In genomic region chr3:108781884-108782270, GRCm38 (mm10) we compare ENCODE assay signal across 17 mouse cellular contexts. TPM values are rescaled to one million over a fixed set of nuclear protein-coding genes. Genes with fewer than 3 reads are reported as not detected.
DNase-seq lines count a peak whose midpoint lies in the region; ATAC-seq and TF ChIP-seq lines count a peak whose summit lies in the region.
"Had no signal": no experiment of that assay in that cellular context is flagged by ENCODE, and none has a peak within 500 bp of the region (broad histone marks: within the 10 kb centered on the region; RNA-seq: fewer than 3 reads in every experiment).

No protein-coding gene starts in this region.

- no peaks in the 10 kb centered on the region for H3K36me3 ChIP-seq in heart, embryonic 13.5 days
- no peaks in the 10 kb centered on the region for H3K36me3 ChIP-seq in limb, embryonic 14.5 days (ENCODE audit: control insufficient read depth, insufficient read depth, low read length)
- H3K36me3 ChIP-seq: hindbrain, embryonic 13.5 days; neural tube, embryonic 13.5 days had no signal

- WGBS in heart, embryonic 13.5 days, result 67% methylated on average over 5 of the region's 5 CpGs
- 63% methylated on average over 5 of the region's 5 CpGs for WGBS in limb, embryonic 14.5 days

- TF ChIP-seq POLR2A in limb, embryonic 14.5 days (IDR thresholded peaks at IDR 0.05; ENCODE audit: borderline replicate concordance, extremely low read depth, insufficient read depth, insufficient read length), result no peak

- ATAC-seq in heart, embryonic 13.5 days (ENCODE audit: extremely low read depth, insufficient number of reproducible peaks, low FRiP score, low TSS enrichment), result no peak
- ATAC-seq in limb, embryonic 14.5 days (ENCODE audit: low FRiP score, low read depth), result peak; percentile 42; the same call in 1 of the 2 replicates

- H3K4me2 ChIP-seq in heart, embryonic 13.5 days, result no peak overlapping the region
- no peak overlapping the region for H3K4me2 ChIP-seq in limb, embryonic 14.5 days (replicated peaks; ENCODE audit: low read depth, low read length, severe bottlenecking)
- H3K4me2 ChIP-seq: hindbrain, embryonic 13.5 days; neural tube, embryonic 13.5 days had no signal

- DNase-seq in heart, postnatal 25 days (ENCODE audit: low spot score), result no peak
- no peak for DNase-seq in layer of hippocampus, adult 2 months (ENCODE audit: low spot score in 2 of 2)
- no peak for DNase-seq in layer of hippocampus, adult 9-11 months
- peak; percentile 28 for DNase-seq in gastrocnemius, postnatal 14 days
- DNase-seq in limb, embryonic 14.5 days (ENCODE audit: low spot score), result peak; percentile 60
- DNase-seq in thymus, postnatal 25 days, result no peak
- DNase-seq: cerebellum, adult 11-12 months; thymus, postnatal 36 days had no signal

- H3K4me1 ChIP-seq in heart, embryonic 13.5 days, result peaks cover 8% of the 10 kb centered on the region
- peaks cover 24% of the 10 kb centered on the region for H3K4me1 ChIP-seq in limb, embryonic 14.5 days (ENCODE audit: control insufficient read depth, insufficient read depth, low read length)

- H3K4me3 ChIP-seq in heart, embryonic 13.5 days, result no peak overlapping the region
- no peak overlapping the region for H3K4me3 ChIP-seq in layer of hippocampus, adult 2 months
- H3K4me3 ChIP-seq in limb, embryonic 14.5 days (replicated peaks; ENCODE audit: low read length), result no peak overlapping the region
- H3K4me3 ChIP-seq: hindbrain, embryonic 13.5 days; neural tube, embryonic 13.5 days had no signal

- H3K9me3 ChIP-seq in heart, embryonic 13.5 days, result peaks cover 17% of the 10 kb centered on the region
- peaks cover 7% of the 10 kb centered on the region; the same call in 1 of the 2 replicates for H3K9me3 ChIP-seq in limb, embryonic 14.5 days (ENCODE audit: control insufficient read depth, low read length)

- H3K9ac ChIP-seq in heart, embryonic 13.5 days, result no peak overlapping the region
- no peak overlapping the region for H3K9ac ChIP-seq in limb, embryonic 14.5 days (ENCODE audit: low read depth, low read length, severe bottlenecking)
- H3K9ac ChIP-seq: hindbrain, embryonic 13.5 days; liver, embryonic 14.5 days; neural tube, embryonic 13.5 days had no signal

- peak overlapping the region; percentile 60 for H3K27ac ChIP-seq in heart, embryonic 13.5 days (replicated peaks)
- peak overlapping the region; percentile 91 for H3K27ac ChIP-seq in layer of hippocampus, adult 2 months
- H3K27ac ChIP-seq in limb, embryonic 14.5 days (replicated peaks; ENCODE audit: low read depth, low read length), result peak overlapping the region; percentile 80
- H3K27ac ChIP-seq: hindbrain, embryonic 13.5 days; liver, embryonic 14.5 days; neural tube, embryonic 13.5 days had no signal

- no peaks in the 10 kb centered on the region for H3K27me3 ChIP-seq in heart, embryonic 13.5 days (replicated peaks)
- H3K27me3 ChIP-seq in limb, embryonic 14.5 days (ENCODE audit: control insufficient read depth, insufficient read depth, low read length), result no peaks in the 10 kb centered on the region
- H3K27me3 ChIP-seq: hindbrain, embryonic 13.5 days; neural tube, embryonic 13.5 days had no signal

- intact Hi-C loops in heart, postnatal 25 days (cut with DNase I), result no loop called here
- intact Hi-C loops in gastrocnemius, postnatal 14 days (cut with DNase I; ENCODE audit: low total_unique reads), result no loop called here

- no peak for TF ChIP-seq CTCF in layer of hippocampus, adult 2 months (conservative IDR thresholded peaks at IDR 0.05)

RNA-seq across cellular contexts. Expression of gene Aknad1, which starts 42.4 kb away (rescaled TPM):
- 0.07 TPM in 1 of 2 replicates, not detected in the other for polyA plus RNA-seq in heart, embryonic 13.5 days (2015; fragmentation: Nextera tagmentation; extraction: Ambion mirVana)
- total RNA-seq in heart, postnatal 25 days (2021), result not detected
- total RNA-seq in layer of hippocampus, adult 2 months (2021), result under 1 TPM in 1 of 2 experiments, not detected in 1; 0.10 TPM
- under 1 TPM in 1 of 2 experiments, not detected in 1; 0.12 TPM for total RNA-seq in gastrocnemius, postnatal 14 days (2021)
- polyA plus RNA-seq in limb, embryonic 14.5 days (2012; rRNA removed), result 3.4 and 3.6 TPM in 2 replicates
- 2.2 TPM in 2 replicates for polyA plus RNA-seq in limb, embryonic 14.5 days (2014; fragmentation: Nextera tagmentation; extraction: Ambion mirVana)
- total RNA-seq: common myeloid progenitor, adult 5-6 weeks; layer of hippocampus, postnatal 10 days; left cerebral cortex, postnatal 25 days had no signal
- polyA plus RNA-seq: kidney, embryonic 14.5 days; midbrain, embryonic 14.5 days; neural tube, embryonic 13.5 days had no signal

RNA-seq across cellular contexts. Expression of gene Stxbp3, which starts 58.4 kb away (rescaled TPM):
- polyA plus RNA-seq in heart, embryonic 13.5 days (2015; fragmentation: Nextera tagmentation; extraction: Ambion mirVana), result 24.2 and 26.3 TPM in 2 replicates
- 10 to 100 TPM; 23.4 to 23.9 TPM for total RNA-seq in heart, postnatal 25 days (2021)
- 10 to 100 TPM; 25.1 to 27.8 TPM for total RNA-seq in layer of hippocampus, adult 2 months (2021)
- total RNA-seq in gastrocnemius, postnatal 14 days (2021), result 10 to 100 TPM; 25.9 to 29.9 TPM
- polyA plus RNA-seq in limb, embryonic 14.5 days (2012; rRNA removed), result 23.5 and 28.4 TPM in 2 replicates
- polyA plus RNA-seq in limb, embryonic 14.5 days (2014; fragmentation: Nextera tagmentation; extraction: Ambion mirVana), result 33.0 and 38.1 TPM in 2 replicates

RNA-seq across cellular contexts. Expression of gene Gpsm2, which starts 59.8 kb away (rescaled TPM):
- 25.4 and 27.1 TPM in 2 replicates for polyA plus RNA-seq in heart, embryonic 13.5 days (2015; fragmentation: Nextera tagmentation; extraction: Ambion mirVana)
- 1 to 10 TPM; 2.1 to 2.5 TPM for total RNA-seq in heart, postnatal 25 days (2021)
- total RNA-seq in layer of hippocampus, adult 2 months (2021), result 10 to 100 TPM; 13.3 to 14.1 TPM
- total RNA-seq in gastrocnemius, postnatal 14 days (2021), result 1 to 10 TPM; 5.6 to 7.9 TPM
- 38.2 and 55.2 TPM in 2 replicates for polyA plus RNA-seq in limb, embryonic 14.5 days (2012; rRNA removed)
- polyA plus RNA-seq in limb, embryonic 14.5 days (2014; fragmentation: Nextera tagmentation; extraction: Ambion mirVana), result 120 and 121 TPM in 2 replicates

Comparison
In these comparisons a context has a peak if more than half of its experiments do, and no peak if none do; other contexts are left out.
1. DNase-seq: peak in gastrocnemius, postnatal 14 days (single experiment) and limb, embryonic 14.5 days (single experiment); none in heart, postnatal 25 days (single experiment), layer of hippocampus, adult 2 months (0 of 2), layer of hippocampus, adult 9-11 months (single experiment) and thymus, postnatal 25 days (single experiment).
2. Peak in every context shown above with its lines, with median percentiles within 50 percentile points of each other: H3K27ac ChIP-seq.